Mouse (Mus musculus): ENCODE measurements at regions not wholly inside any gene's neighbourhood (a gene's known extent, or its start where the extent isn't known, plus 50 kb on each side); places are given as distances from the start of the nearest gene placed in this dataset.

GRCm38 (mm10) chr12:36793799-36794198 is 314.5 kb upstream of the Meox2 start:
- TF ChIP-seq CTCF (IDR thresholded peaks at IDR 0.05; ENCODE audit: borderline replicate concordance, extremely low read depth, insufficient read depth, insufficient read length) (no peak), POLR2A (IDR thresholded peaks at IDR 0.05; ENCODE audit: borderline replicate concordance, extremely low read depth, insufficient read depth, insufficient read length, poor library complexity, severe bottlenecking) (no peak)

All from brain, embryonic 14.5 days (tissue).